Mouse (Mus musculus) kidney, postnatal 4 days (tissue): ENCODE measurements around the gene Peli2.

ENCODE experiments used
- DNase-seq, 2 experiments: peaks; one replicate each; pipeline ENCODE4 v3.0.0; 2021; ENCODE audit warnings: mixed read lengths in 2 of 2

Peli2 gene

DNA sequence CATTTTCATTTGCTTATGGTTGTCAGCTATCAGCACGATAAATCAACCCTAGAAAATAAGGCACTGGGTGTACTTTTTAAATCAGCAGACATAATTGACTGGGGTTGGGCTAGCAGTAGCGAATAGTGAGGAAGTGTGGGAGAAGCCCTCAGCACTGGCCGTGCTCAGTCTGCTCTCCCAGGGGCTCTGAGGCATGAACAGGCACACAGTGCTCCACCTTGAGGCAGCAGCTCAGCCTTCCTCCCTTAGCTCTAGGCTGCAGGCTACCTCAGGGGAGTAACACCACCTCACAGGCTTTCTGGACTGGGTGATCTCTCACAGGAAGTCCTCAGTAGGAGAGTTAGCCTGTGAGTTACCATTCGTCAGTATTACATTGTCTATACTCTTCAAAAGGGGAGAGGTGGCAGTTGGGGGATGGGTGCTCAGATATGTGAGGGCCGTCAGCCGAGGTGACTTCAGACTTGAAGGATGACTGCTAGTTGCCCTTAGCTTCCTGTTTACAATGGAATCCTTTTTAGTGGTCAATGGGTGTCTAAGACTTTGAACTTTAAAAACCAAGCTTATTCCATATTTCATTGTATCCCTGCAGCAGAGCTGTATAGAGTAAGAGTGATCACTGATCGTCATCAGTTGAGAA is 105.3 kb downstream of the Peli2 start:
- peak in 1 of 2 experiments; percentile 53 for DNase-seq

DNA sequence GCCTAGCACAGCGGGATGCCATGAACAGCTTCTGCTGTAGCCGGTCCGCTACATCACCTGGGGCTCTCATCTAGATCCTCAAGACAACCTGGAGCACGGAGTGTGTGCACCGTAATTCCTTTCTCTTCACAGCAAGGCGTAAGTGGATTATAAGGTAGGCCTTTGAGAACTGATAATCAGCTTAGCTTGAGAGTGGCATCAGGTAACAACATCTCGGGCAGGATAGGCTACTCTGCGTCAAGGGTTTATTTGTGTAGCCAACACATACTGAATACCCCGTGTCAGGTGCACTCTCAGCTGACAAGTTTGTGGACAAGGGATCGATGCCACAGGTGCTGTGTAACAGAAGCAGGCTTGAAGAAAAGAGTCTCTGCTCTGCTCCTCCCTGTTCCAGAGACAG is 106.1 kb downstream of the Peli2 start:
- DNase-seq = no peak

DNA sequence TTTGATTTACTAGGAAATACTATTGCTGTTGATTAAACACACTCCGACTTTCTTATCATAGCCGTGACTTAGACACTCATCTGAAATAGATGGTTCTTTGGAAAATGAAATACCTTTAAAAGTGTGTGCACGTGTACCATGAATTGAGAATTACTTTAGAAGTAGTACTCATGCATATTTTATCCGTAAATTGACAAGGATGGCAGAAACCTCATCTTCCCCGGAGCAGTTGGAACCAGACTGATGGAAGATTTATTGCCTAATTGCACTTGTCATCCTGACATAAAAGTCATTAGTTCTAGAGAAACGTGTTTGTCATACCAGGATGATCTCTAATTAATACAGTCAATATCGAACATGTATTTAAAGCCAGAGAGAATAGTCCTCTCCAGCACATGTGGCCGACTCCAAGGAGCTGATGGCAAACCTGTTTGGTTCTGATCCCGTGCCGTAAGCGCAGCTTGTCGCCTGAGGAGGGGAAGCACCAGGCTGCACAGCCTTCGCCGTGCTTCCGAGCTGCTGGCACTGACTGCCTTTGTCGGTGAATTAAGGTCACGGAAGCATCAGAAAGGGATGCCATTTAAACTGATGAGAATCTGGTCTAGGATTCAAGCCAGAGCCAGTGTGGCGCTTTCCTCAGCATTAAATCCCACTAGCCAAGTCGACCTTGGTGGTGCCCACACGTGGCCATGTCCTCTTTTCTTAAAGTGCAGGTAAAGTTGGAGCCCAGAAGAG is 114.3 kb downstream of the Peli2 start:
- no peak for DNase-seq

DNA sequence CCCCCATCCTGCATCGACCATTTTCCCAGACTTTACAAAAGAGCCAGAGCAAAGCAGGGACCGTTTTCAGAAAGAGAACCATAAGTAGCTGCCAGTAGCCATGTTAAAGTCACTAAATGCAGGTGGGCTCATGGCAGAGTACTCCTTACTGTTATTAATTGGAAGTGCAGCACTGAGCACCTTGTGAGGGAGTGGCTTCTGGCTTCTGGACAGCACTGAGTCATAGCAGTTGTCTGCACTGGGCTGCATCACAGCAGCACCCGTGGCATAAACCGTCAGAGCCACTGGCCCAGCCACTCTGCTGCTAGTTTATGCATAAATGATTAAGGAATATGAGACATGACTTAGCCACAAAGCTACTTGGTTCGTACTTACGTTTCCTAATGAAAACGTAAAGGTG is 120.7 kb downstream of the Peli2 start:
- no peak for DNase-seq

DNA sequence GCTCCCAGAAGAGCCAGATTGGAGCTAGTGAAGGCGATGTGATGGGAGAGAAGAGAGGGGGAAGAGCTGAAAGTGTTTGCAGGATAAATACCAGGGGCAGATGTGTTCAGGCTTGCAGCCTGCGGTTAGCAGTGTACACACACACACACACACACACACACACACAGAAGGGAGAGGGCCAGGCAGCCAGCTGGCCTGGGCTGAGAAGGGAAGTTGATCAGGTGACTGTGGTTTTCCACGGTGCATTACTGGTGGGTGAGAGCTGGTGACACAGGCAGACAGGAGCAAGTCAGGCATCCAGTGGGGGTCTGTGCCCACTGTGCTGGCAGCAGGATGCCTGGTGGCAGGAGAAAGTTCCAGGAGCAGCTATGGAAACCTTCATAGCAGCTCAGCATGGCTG is 125.6 kb downstream of the Peli2 start:
- peak in 1 of 2 experiments; percentile 25 for DNase-seq

DNA sequence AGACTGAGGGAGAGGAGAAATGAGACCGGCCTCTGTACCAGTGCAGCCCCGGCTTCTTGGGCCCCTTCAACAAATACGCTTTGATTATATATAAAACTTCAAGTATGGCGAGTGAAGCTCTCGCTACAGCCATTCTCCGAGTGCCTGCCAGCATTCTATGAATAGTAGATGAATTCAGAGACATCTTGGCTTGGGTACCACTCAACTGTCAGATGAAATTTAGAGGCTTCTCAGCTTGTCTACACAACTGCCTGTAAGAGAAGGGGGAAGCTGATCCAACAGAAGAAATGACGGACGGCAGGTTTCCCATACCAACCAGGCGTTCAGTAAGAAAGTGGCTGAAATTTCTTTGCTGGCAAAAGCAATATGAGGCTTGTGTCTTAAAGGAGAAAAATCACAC is 126.3 kb downstream of the Peli2 start:
- no peak for DNase-seq

DNA sequence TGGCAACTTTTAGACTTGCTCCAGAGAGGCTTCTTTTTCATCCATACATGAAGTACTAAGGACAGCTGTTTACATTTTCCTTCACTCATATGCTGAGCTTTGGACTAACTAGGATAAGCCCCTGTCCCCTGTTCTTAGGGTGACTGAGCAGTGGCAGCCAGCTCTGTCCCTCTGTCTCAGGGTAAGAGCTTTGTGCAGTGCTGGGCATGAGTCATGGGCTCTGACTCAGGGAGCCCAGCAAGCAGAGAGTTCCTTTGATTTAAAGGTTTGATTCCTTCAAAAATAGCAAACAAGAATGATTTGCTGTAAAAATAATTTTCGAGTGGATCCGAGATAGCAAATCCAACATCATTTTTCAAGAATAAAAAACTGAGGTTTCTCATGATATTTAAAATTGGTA is 128.8 kb downstream of the Peli2 start:
- DNase-seq = no peak

DNA sequence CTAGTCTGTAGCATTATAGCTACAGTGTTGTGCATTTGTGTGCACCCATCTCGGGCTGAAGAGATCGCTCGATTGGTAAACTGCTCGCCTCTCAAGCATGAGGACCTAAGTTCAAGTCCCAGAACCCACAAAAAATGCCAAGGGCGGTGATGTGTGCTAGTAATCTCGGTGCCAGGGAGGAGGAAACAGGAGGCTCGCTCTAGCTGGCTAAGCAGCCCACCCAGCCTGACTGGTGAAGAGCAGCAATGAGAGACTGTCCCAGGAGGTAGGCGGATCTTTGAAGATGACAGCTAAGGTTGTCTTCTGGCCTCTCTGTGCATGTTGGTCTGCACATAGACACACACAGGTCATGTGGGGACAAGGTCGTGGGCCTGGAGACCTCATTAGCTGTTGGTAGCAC is 129.3 kb downstream of the Peli2 start:
- DNase-seq = no peak

DNA sequence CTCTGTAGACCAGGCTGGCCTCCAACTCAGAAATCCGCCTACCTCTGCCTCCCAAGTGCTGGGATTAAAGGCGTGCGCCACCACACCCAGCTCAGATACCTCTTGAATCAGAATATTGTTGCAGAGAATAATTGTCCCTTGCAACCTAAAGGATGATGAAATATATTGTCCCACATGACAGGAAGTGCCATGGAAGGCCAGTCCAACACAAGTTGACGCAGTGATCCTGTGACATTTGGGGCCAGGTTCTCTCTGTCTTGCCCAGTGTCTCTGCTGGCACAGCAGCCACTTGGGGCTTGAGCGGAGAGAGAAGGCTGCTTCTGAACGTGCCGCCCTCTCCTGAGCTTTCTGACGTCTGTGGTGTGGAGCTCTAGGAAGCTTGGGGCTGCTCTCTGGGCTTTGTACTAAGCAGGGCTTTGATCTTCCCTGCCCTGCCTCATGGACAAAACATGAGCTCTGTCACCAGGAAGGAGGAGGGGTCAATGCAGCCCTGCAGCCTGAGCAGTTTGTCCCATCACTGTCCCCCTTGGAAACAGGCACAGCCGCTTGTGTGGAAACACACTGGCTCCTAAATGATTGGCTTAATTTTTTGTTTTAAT is 130.9 kb downstream of the Peli2 start:
- no peak for DNase-seq

DNA sequence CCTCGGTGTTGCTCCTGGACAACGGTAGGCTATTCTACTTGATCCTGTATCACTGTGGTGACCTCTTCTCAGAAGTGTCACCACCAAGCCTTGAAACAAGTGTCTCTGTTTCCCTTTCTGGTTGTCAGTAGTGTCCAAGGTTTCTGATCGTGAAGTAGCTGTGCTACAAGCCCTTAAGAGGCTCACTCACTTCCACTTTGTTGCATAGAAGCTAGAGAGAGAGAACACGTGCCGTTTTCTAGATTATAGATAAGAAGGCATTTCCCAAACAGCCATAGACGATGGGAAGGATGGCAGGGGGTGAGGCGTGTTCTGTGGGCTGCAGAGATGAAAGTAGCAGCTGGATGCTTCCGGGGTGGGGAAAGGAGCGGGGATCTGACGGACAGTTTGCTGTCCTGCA is 132.6 kb downstream of the Peli2 start:
- no peak for DNase-seq

DNA sequence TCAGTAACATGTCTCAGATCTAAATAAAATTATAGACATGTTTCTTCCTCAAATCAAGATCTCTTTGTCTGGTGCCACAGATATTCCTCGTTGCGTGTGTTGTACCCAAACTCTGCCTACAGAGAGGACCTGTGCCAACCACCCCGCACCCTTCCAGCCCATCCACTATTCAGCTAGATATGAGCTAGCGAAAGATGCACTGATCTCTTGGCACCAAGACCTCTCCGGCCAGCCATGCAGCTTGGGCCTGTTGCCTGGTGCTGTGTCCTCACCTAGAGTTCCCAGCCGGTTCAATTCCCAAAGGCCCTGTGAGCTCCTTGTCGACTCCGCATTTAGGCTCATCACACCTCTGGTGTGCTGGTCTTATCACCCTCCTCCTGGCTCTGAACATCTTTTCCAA is 134.1 kb downstream of the Peli2 start:
- no peak for DNase-seq

DNA sequence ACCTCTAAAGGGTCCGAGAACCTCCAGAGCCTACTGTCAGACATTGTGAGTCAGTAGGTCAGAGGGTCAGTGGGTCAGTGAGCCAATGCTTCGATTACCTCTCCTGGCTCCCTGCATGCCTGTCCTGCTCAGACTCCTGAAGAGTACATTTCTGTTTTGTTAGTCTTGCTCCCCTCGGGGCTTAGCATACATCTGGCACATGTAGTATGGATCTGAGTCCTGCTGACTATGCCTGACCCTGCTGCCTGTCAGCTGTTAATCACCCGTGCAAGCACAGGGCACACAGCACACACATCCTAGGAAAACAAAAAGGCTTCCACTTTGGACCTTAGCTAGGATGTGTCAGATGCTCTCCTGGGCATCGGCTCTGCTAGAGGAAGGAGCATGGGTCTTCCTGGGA is 134.7 kb downstream of the Peli2 start:
- DNase-seq = no peak

DNA sequence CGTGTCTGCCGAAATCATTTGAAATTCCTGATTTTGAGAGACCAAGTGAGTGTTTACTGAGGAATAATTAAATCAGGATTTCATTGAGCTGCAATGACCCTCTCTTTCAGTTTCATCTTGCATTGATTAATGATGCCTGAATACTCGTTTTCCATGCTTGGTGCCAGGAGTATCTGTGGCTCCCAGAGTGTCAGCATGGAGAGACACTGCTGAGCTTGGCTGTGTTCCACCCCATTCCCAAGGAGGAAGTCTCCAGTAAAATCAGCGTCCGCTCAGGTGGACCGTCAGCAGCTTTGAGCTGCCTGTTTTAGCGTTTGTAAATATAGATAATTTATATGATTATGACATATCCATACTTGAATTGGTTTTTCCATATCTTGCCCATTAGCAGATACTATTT is 137.1 kb downstream of the Peli2 start:
- peak; percentile 17 for DNase-seq

DNA sequence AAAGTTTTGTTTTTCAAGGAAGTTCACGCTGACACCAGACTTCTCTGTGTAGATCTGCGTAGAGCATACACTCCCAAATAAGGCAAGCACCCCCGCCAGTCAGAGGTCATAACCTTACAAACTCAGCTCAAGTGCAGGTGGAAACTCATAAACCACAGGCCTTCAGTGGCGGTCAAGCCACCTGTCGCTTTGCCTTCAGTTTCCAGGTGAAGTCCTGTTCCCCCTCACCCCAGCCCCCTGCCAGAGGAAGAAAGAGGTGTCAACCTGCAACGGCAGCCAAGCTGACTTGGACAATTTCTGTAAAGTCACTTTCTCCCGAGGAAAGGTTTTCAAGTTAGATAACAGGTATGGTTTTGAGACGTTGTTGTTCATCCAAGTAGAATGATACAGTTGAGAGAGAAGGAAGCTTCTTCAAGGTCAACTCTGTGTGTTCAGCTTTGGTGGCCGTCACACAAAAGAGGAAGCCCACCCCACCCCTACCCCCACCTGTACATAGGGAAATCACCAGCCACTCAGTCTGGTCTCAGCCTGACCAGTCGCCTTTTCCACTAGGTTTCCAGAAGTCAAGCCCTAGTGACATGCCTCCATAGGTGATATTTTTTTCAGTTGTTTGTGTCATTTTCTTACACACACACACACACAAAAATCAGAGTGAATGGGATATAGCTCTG is 138.2 kb downstream of the Peli2 start:
- DNase-seq = no peak

DNA sequence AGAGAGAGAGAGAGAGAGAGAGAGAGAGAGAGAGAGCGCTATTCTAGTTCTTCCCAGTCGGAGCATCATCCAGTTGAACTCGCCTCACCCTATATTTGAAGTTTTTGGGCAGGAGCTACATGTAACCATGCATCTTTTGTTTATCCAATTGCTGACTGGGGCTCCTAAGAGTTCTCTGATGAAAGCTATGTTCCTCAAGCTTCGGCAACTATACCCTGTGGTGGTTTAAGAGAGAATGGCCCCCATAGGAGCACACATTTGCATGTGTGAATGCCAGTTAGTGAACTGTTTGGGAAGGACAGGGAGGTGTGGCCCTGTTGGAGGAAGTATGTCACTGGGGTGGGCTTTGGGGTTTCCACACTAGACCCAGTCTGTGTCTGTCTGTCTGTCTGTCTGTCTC is 142.5 kb downstream of the Peli2 start:
- DNase-seq = no peak

DNA sequence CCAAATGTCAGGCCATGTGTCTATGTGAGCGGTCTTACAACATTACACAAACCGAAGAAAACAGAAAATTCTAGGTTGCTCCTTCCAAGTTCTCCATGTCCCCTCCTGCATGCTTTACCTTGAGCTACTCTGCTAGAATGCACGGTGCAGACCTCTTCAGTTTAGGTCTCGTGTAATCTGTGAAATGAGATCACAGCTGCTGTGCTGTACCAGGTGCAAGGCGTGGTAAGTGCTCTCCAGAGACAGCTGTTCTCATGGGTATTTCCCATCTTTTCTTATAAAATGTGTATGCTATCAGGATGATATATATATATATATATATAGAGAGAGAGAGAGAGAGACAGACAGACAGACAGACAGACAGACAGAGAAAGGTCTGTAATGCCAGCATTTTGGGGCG is 146.1 kb downstream of the Peli2 start:
- DNase-seq = no peak

DNA sequence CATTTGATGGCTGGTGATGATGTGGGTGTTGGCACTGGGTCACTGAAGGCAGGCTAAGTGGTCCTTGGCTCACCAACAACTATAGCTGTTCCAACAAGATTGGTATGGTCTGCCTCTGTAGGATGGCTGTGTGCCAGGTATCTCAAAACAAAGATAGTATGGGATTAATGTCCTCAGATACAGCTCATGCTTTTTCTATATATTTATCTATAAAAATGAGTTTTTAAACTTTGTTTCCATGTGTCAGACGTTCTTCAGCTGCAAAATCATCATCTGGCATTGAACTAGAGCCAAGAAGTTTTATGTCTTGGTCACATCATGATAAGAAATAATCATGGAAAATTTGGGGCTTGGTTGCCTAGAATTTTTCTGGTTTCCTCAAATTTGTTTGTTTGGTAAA is 157.7 kb downstream of the Peli2 start:
- no peak for DNase-seq

DNA sequence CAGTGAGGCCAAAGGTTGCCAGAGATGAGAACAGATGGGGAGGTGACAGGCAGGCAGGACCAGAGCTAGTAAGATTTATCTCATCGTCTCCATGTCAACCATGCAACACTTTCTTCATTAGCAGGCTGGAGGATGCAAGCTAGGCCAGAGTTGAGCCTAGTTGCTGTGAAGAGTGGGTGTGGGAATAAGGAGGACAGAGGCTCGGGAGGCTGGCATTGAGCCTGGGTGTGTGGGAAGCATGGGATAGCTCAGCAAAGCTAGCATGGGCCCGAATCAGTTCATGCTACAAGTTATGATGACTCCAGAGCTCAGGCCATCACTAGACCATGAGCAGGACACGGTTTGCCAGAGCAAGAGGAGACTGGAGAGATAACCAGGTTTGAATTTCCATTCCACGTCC is 166.3 kb downstream of the Peli2 start:
- DNase-seq = no peak

DNA sequence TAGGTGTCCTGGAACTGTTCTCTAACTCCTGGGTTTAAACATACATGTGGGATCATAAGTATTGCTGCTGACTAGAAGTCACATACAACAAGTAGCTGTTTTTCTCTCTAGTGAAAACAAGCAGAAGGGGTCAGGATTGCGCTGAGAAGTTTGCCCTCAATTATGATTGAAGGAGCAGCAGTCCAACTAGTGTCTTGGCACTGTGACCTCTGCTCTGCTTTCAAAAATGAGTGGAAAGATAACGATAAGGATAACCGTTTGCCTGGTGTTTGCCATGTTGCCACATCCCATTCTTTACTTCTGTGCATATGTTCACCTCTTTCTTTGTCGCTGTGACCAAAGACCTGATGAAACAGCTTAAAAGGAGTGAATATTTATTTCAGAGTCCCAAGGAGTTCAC is 167.0 kb downstream of the Peli2 start:
- no peak for DNase-seq

DNA sequence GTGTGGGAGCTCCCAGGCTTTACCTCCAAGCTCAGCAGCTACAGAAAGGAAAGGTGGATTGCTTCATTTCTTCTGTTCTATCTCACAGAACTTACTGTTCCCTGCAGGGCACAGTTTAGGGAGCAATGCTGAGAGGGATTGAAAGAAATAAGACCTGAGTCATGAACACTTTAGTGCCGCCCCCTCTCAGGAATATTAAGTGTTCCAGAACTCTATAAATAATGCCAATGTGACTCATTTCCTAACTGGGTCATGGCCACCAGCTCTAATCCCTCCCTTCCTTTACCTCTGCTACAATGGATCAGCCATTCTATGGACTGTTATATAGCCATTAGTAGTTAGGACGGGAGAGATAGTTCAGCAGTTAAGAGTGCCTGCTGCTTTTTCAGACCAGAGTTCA is 168.0 kb downstream of the Peli2 start:
- DNase-seq = no peak

DNA sequence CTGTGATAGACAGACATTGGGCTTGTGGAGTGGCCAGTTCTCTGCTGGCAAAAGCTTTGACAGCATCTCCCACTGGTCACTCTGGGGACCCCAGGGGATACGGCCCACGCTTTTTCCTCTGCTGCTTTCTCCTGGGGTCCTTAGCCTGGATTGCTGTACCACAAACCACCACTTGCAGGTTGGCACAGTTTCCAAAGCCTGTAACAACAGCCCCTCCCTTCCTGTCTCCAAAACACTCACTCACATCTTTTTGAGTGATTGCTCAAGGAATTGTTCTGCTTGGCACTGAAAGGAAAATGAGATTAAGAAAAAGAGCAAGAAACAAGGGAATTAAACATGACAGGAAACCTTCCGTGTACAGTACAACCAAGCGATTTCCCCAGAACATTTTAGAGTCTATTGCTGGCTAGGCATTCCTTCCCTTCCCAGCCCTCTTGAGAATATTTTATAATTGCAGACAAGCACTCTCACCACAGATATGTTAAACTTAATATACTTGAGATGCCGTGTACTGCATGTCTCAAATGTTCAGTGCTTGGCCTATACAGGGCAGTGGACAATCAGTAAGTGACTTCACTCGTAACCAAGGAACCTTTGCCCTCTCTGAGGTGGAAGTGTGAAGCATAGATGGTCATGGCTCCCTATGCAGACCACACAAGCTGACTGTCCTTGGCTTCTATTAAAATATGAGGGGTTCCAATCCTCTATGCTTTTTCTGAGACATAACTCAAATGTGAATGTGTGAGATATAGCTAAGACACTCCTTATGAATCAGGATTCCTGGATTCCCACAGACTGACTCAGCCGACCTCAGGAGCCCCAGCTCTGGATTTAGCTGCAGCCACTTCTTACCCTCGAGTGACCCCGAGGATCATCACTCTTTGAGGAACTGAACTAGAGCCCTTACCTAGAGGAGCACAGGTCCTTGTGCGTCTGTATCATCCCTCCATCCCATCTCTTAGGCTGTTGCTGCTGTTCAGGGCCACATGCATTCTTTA is 169.3 kb downstream of the Peli2 start:
- peak in 1 of 2 experiments; percentile 9 for DNase-seq

DNA sequence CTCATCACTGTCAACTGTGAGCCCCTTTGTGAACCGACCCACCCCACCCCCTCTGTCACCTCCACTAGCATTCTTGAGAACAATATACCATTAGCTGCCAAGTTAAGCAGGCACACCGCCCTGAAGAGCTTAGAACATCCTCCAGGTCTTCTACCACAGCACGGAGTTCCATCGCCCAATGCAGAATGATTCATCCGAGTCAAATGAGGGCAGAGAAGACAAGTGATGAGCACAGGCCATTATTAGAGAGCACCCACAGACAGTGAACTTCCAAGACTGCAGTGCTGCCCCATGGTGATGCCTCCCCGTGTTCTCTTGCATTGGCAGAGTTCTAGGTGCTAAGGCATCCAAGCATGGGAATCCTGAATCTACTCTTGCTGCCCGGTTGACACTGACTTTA is 172.9 kb downstream of the Peli2 start:
- no peak for DNase-seq

DNA sequence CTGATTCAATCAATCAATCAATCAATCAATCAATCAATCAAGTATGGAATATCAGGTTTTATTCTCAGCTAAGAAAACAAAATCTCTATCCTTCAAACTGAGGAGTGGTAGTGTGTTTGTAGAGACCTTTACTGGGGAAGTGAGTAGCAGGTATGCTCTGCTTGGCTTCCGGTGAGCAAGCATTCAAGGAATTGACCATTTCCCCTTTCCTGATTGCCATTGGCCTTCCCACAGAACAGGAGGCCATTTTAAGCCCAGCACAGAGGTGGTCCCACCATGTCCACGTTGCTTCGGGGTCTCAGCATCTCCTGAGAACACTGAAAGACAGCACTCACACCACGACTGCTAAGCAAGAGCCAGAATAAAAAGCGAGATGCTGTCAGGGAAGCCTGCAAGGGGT is 174.8 kb downstream of the Peli2 start:
- no peak for DNase-seq
